Mouse (Mus musculus): ENCODE measurements around the gene Asap2.

Gene Asap2

GRCm38 (mm10) chr12:21318143-21318895, 328.1 kb downstream of the Asap2 start:
- peak; percentile 67 to 74 for DNase-seq
